Mouse (Mus musculus) frontal cortex, postnatal 36 days (tissue): Measurements from ENCODE around the gene Otp.

Experiments used
- DNase-seq, 2 experiments: peaks; one replicate each; pipeline ENCODE4 v3.0.0; 2022; ENCODE audit warnings: low spot score in 2 of 2

Gene Otp

DNA sequence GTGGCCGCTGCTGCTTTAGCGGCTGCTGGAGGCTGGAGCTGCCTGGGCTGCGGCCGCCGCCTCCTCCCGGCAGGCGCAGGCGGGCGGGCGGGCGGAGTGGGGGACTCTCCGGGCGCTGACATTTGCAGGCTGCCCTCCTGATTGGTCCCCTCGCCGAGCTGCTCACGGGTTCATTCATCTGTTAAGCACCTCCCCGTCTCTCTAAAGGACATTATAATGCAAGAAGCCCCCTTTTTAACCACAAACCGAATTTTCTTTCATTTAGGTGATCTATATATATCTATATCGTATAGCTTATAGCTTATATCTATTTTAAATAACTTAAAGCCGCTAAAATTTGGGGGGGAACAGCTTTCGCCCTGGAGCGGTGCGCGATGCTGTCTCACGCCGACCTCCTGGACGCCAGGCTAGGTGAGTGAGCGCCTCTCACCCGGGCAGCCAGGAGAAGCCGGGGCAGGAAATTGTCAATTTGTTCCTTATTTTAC, at the start of gene Otp:
Gene Otp (plus strand): TSS at position 207 of the 485 bp plus-strand sequence.
- DNase-seq, result peak in 1 of 2 experiments; percentile 3

DNA sequence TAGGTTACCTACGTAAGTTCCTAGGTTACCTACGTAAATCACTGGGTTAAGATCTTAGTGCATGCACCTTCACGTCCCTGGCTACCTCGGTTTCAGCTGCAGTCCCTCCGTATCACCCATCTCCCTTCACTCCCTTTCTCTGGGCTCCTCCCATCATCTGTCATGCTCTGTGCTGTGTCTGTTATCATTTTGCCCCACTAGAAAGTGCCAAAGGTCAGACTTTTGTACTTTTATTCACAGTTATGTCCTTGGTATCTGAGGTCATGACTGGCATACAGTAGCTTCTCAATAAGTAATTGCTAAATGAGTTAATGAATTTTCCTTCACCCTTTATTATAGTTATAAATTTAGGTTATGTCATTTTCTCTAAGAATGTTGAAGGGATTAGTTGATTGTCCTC, 49.0 kb upstream of the Otp start:
- DNase-seq, result no peak

- DNase-seq, result no peak
Measured at GRCm38 (mm10) chr13:94826986-94827385, 48.4 kb upstream of the Otp start.

- DNase-seq, result no peak
Measured at GRCm38 (mm10) chr13:94827847-94828246, 47.6 kb upstream of the Otp start.

DNA sequence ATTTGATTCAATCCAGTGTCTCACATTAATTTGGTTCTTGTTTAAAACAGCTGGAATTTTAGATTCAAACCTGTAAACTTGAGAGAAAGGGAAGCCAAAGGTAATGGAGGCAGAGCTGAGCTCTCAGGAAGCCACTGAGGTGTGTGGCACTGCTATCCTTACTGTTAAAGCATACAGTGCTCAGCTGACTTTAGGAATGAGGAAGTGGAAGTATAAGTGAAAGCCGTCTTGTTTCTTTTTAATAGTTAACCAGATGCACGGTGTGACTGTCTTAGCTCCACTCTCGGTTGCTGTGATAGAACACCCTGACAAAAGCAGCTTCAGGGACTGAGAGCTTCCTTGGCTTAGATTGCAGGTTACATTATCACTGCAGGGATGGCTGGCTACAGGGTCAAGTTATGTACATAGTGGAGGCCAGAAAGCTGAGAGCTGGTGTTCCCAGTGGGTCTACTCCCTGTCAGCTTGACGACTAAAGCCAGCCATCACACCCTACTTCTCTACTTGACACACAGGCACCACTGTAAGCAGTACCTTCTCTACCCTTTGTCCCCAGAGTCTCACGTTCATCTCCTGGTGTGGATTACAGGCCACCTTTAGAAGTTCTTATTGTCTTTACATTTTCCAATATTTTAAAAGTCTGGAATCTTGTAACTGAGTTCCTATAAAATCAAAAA, 37.2 kb upstream of the Otp start:
- DNase-seq, result no peak

DNA sequence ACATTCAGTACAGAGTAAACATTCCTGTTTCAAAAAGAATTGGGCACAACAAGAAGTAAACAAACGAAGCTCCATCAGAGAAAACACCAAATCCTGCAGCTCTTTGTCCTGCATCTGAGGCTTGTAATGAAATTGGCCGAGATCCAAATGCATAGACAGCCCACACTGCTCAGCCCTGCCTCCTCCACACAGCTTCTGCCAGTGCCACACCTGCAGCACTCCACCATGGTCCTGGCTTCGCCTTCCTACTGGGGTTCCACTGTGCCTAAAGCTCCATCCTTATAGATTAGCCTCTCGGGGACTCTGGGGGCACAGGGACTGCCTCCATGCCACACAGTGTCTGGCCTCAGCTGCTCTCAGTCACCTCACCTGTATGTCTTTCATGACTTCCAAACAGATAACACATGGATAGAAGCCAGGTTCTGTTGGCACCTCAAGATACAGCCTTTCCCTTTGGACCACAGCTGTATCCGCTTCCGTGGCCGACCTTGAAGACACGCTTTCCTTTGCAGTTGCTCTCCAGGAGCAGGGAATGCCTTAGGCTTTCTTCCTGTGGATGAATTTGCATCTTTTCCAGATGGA, 36.6 kb upstream of the Otp start:
- DNase-seq, result peak in 1 of 2 experiments; percentile 3

GRCm38 (mm10) chr13:94843236-94843635, 32.2 kb upstream of the Otp start:
- no peak for DNase-seq

- no peak for DNase-seq
Measured at GRCm38 (mm10) chr13:94847870-94848269, 27.5 kb upstream of the Otp start.

GRCm38 (mm10) chr13:94849351-94849750, 26.1 kb upstream of the Otp start:
- no peak for DNase-seq

DNA sequence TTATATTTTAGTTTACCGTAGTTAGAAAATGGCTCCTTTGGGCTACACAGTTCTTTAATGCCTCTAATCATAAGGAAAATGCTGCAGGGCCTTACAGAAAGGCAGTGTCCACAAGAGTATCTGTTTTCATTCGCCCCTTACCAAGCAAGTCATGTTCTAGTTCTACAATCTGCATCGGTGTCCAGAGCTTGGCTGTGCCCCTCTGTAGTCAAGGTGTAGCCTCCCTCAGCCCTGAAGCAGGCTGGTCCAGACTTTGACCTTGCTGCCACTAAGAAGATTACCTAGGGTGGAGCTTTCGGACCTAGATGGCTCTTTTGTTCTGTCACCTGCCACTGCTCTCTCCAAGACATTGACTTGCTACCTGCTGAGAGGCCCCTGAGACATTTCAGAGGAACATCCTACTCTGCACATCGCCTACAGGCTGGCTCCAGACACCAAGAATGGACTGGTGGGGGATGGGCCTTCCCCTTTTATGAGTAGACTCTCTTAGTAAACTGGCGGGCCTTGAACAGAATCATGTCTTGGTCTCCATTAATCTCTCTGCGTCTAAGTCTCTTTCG, 17.3 kb upstream of the Otp start:
- DNase-seq, result no peak

DNA sequence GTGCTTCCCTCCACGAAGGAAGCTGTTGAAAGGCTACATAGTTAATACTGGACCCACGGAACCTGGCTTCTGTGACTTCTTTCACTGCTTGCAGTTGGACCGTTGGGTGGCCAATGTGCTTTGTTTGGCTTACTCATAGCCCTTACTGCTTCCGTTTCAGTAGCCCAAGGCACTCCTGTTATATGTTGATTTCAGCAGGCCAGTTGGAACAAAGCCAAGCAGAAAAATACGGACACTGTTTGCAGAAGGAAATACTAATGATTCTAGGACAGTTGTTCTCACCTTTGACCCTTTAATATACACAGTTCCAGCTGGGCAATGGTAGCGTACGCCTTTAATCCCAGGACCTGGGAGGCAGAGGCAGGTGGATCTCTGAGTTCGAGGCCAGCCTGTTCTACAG, 16.1 kb upstream of the Otp start:
- no peak for DNase-seq

GRCm38 (mm10) chr13:94862491-94863230, 12.7 kb upstream of the Otp start:
- DNase-seq, result no peak

DNA sequence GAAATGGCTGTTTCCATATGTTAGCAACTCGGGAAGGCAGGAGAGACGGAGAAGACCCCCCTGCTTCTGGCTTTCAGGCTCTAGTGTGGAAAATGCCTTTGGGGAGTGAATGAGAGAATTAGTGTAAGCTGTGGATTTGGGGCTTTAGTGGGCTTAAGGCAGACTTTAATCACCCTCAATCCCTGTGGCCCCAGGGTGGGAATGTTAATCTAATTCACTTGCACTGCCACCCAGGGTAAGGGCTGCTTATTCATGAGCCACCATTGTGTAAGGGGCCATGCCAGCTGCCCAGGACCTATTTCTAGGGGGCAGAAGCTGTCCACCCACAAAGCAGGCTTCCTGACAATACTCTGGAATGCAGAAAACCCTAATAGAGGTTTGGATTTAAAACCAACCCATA, 8.5 kb upstream of the Otp start:
- no peak for DNase-seq

DNA sequence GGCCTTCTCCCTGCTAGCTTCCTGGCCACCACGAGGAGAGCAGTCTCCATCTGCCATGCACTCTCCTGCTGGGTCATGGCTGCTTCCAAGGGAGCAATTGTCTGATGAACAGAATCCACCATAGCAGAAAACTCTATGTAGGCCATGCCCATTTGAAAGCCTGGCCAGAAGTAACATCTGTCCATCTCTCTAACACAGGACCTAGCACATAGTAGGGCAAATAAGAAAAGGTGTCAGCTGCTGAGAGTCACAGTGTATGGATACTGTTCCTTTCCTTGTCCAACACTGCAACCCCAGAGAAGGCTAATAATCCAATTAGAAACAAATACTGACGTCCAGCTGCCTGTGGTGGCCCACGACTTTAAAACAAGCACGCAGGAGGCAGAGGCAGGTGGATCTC, 7.6 kb upstream of the Otp start:
- no peak for DNase-seq

DNA sequence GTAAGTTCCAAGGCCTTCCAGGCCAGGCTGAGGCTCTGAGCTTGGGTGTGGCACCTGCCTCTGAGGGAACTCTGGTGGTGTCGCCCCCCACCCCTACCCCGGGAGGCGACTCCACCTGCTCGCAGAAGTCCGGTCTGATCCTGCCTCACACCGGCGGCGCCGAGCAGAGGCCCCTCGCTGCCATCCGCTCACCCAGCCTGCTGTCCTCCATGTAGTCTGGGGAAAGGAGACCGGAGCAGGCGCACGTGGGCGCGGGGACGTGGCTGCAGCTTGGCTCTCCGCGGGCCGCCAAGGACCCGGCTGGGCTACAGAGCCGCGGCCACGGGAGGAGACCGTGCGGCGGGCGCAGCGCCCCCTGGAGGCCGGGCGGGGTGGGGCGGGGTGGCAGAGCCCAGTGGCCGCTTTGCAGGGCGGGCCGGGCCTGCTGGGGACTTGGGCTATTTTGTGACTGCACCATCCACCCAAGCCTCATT, 6.9 kb upstream of the Otp start:
- no peak for DNase-seq

DNA sequence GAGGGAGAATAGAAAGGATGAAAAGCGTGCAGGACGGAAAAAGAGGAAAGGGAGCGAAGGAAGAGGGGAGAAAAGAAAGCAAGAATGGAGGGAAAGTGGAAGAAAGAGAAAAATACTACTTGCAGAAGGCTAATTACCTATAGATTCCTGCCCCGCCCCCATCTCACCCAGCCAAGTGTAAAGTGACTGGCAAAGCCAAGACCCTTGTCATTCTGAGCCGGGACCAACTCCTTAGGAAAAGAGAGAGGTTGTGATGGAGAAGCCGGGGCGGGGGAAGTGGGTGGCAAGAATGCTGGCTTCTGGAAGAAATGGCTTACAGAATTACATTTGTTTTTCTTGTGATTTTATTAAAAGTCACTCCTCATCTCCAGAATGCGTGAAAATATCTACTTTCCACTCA, 5.9 kb upstream of the Otp start:
- no peak for DNase-seq

DNA sequence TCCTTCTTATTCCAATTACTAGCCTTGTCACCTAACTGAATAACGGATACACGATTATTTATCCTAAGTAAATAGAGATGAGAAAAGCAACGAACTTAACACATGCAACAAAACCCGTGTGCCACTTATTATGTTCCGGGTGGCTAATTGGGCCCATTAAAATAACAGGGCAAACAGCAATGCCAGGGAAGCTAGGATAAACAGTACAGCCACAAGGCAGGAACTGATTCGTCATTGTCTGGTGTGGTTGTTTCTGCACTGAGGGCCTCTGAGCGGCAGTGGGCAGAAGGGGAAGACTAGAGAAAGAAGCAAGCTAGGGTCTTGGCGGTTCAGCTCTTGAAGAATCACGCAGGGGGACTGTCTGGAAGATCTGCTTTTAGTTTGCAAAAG, 5.3 kb upstream of the Otp start:
- DNase-seq, result no peak

DNA sequence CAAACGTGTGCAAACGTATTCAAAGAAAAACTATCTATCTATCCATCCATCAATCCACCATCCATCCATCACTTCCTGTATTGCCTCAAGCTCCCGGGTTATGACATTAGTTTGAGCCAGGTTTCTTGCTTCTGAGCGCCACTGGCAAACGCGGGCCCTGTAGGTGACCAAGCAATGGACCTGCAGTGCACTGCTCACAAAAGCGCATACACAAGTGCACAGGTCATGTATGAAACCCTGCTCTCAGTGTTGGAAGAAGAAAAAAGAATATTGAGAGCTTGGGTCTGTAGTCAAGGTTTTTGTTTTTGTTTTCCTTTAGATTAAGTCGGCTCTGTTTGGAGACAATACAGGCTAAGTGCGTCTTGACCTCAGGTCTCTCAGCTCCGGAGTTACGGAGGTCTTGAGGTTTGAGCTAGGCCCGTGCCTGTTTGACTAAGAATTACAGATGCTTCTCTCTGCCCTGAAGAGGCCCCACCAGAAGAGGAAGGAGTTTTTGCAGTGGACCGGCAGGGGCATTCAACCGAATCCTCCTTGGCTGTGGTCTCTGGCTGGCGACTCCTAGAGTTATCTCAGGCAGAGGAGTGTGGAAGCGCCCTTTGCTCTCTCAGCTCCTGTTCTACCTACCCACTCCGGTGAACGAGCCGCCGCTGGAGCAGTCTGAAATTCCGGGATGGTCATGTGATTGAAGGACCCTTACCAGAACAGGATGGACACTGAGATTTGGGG, 4.8 kb upstream of the Otp start:
- DNase-seq, result no peak

DNA sequence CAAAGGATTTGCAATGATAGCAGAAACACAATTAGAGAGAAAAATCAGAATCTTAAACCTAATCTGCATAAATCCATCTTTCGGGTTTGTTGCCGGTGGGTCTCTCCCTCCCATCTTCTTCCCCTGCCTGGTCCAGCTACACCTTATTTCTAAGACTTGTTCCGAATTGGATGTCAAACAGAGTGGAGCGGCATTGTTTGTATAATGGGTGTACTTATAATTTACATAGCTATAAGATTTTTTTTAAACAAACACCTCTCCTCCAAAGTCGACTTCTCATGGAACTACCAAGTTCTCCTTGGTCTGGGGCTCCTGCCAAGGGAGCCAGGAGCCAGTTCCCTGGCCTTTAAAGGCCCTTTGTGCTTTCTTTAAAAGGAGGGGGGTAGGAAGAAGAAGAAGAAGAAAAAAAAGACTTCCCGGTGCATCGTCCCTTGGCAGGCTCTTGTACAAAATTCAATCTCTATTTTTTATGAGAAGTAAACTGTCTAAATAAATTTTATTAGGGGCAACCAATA, 3.5 kb upstream of the Otp start:
- no peak for DNase-seq

- DNase-seq, result no peak
Measured at GRCm38 (mm10) chr13:94872439-94872838, 3.0 kb upstream of the Otp start.
